Mouse (Mus musculus) stomach, postnatal 0 days (tissue): ENCODE measurements around the gene Pdzrn4.

ENCODE experiments used
- CTCF ChIP-seq: IDR thresholded peaks from 2 replicates; pipeline ENCODE4 v1.5.1; 2016; ENCODE audit warnings: antibody characterized with exemption, low read depth, mild to moderate bottlenecking, moderate library complexity
- EP300 ChIP-seq: optimal IDR thresholded peaks from 2 replicates; pipeline ENCODE3; 2016; ENCODE audit warnings: antibody characterized with exemption

DNA sequence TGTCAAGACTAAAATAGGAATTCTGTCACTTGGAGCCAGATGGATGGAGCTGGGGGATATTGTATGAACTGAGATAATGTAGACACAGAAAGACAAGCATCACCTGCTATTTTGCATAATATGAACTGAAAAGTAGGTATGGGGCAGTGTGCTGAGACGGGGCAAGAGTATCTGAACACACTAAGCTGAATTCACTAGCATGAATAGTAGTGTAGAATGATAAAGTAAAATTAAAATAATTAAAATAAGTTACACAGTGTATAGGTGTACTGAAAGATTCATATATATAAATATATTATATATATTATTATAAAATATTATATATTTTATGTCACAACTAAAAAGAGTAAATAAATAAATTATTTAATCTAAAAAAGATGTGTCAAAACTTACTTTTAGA is 409.7 kb downstream of the Pdzrn4 start:
- TF ChIP-seq EP300 (no peak), CTCF (no peak)
